Mouse (Mus musculus) hindbrain, embryonic 14.5 days (tissue): ENCODE data around the gene Stoml2. TPM values are rescaled to one million over a fixed set of nuclear protein-coding genes. Genes with fewer than 3 reads are reported as not detected.
"Not testable (repeated sequence)": the region's sequence is repeated elsewhere in the genome, so short reads cannot be mapped to it uniquely, and the experiment has no call there.

Experiments
- ATAC-seq: fragments of 200-750 bp; cut with Nextera tagmentation; 2 replicates; pipeline ENCODE4 v1.8.0; 2017; ENCODE audit warnings: moderate number of reproducible peaks, mild to moderate bottlenecking, moderate TSS enrichment, moderate library complexity; ENCODE audit not compliant: low FRiP score
- DNase-seq: peaks from one replicate; pipeline ENCODE4 v3.0.0-alpha.2; 2015; ENCODE audit warnings: low spot score
- H3K27ac ChIP-seq: fragments of 300-500 bp; sonication (generic); 2 replicates; pipeline ENCODE4 v1.5.1; 2014; ENCODE audit warnings: mild to moderate bottlenecking, moderate library complexity
- H3K27me3 ChIP-seq: fragments of 300-500 bp; sonication (generic); 2 replicates; pipeline ENCODE4 v1.6.1; 2014; ENCODE audit warnings: mild to moderate bottlenecking, low read length, mixed read lengths; ENCODE audit not compliant: control insufficient read depth, insufficient read depth
- H3K36me3 ChIP-seq: fragments of 300-500 bp; sonication (generic); replicated peaks from 2 replicates; pipeline ENCODE4 v1.6.1; 2014; ENCODE audit not compliant: control insufficient read depth, insufficient read depth
- H3K4me1 ChIP-seq: fragments of 300-500 bp; sonication (generic); replicated peaks from 2 replicates; pipeline ENCODE4 v1.6.1; 2014; ENCODE audit warnings: antibody characterized with exemption, low read length, mixed read lengths; ENCODE audit not compliant: control insufficient read depth, insufficient read depth
- H3K4me2 ChIP-seq: fragments of 300-500 bp; sonication (generic); replicated peaks from 2 replicates; pipeline ENCODE4 v1.6.1; 2014; ENCODE audit warnings: mild to moderate bottlenecking, moderate library complexity
- H3K4me3 ChIP-seq: fragments of 300-500 bp; sonication (generic); replicated peaks from 2 replicates; pipeline ENCODE4 v1.5.1; 2014; ENCODE audit warnings: mild to moderate bottlenecking, low read length
- H3K9ac ChIP-seq: fragments of 300-500 bp; sonication (generic); 2 replicates; pipeline ENCODE4 v1.6.1; 2014
- H3K9me3 ChIP-seq: fragments of 300-500 bp; sonication (generic); 2 replicates; pipeline ENCODE4 v1.6.1; 2016; ENCODE audit warnings: low read length; ENCODE audit not compliant: control insufficient read depth
- WGBS: fragments of 180-500 bp; shearing (Covaris S2); extraction: QIAGEN DNeasy Blood & Tissue Kit; methylation state at CpG from one replicate; pipeline ENCODE4 v1.1.7; 2014; 5-methylcytosine and 5-hydroxymethylcytosine counted together
- polyA plus RNA-seq: library from polyadenylated mRNA; unstranded; fragments of >200 nt; fragmentation: Nextera tagmentation; extraction: Ambion mirVana; gene quantifications from 2 replicates; pipeline ENCODE4 v1.2.1, GENCODE M21; 2014

The Stoml2 gene
- polyA plus RNA-seq, 1 experiment from 2014 or later, result 215 TPM

DNA sequence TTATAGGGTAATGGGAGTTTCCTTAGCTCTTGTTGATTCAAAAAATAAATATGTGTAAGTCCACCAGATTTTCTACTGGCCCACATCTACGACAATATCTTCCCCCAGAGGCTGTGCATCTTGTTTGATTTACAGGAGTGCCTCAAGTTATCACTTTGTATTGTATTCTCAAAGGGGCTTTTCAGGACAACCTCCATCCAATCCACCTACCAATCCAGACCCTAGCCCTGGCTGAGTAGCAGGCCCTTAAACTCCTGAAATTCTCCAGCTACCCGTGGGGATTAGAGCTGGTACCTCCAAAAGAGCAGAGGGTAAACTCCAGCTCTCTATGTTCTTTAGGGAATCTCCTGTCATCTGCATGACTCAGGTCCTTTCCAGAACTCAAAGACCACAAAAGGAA lies 33.5 kb downstream of the Stoml2 start:
- Histone ChIP-seq H3K4me1 (peaks cover 23% of the 10 kb centered on the region), H3K4me2 (peak overlapping the region; percentile 79), H3K4me3 (peak overlapping the region; percentile 87), H3K27ac (no peak overlapping the region), H3K9ac (peak overlapping the region; percentile 91; the same call in 1 of the 2 replicates), H3K36me3 (peaks cover 32% of the 10 kb centered on the region), H3K9me3 (no peaks in the 10 kb centered on the region), H3K27me3 (no peaks in the 10 kb centered on the region)
- no peak for DNase-seq
- 59% methylated on average over 2 of the region's 2 CpGs for WGBS
- ATAC-seq, result no peak

DNA sequence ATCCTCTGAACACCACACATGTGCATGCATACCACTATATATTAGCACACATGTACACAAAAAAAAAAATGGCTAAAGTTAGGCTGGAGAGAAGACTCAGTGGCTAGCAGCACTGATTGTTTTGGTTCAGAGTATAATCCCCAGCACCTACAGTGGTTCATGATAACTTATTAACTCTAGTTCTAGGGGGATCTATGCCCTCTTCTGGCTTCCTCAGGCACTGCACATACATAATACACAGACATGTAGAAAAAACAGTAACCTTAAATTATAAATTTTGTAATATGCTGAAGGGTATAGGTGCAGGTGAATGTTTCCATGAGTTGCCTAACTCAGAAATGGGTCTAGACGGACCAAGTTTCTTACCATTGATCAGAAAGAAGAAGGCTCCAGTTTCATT lies 43.2 kb downstream of the Stoml2 start:
- Histone ChIP-seq H3K9ac (no peak overlapping the region), H3K27ac (no peak overlapping the region), H3K4me1 (no peaks in the 10 kb centered on the region), H3K36me3 (peaks cover 99% of the 10 kb centered on the region), H3K4me2 (no peak overlapping the region), H3K4me3 (no peak overlapping the region), H3K9me3 (no peaks in the 10 kb centered on the region), H3K27me3 (no peaks in the 10 kb centered on the region)
- ATAC-seq (no peak), DNase-seq (no peak)
- 87% methylated on average over 1 of the region's 1 CpGs for WGBS

DNA sequence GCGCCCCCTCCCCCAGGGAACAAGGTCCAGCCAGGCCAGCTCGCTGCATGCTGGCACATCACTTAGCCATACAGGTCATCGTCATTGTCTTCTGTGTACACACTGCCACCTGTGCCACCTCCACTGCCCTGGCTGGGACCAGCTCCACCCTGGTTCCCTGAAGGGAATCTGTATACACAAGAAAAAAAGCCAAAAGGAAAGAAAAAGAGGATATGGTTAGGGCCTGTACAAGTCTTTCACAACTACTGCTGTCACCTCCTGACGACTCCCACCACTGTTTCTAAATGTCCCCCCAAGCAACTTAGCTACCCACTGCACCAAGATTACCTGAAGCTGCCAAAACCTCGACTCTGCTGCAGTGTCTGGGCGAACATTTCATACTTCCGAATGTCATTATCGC lies 51.0 kb downstream of the Stoml2 start:
- not testable (repeated sequence) for H3K4me3 ChIP-seq, H3K9me3 ChIP-seq, H3K4me2 ChIP-seq, H3K9ac ChIP-seq, ATAC-seq, H3K27ac ChIP-seq, H3K27me3 ChIP-seq, DNase-seq, H3K4me1 ChIP-seq
- WGBS, result 94% methylated on average over 7 of the region's 8 CpGs
- H3K36me3 ChIP-seq, result peaks cover 74% of the 10 kb centered on the region

GRCm38 (mm10) chr4:42978062-42978461 lies 53.4 kb downstream of the Stoml2 start:
- Histone ChIP-seq H3K27ac (no peak overlapping the region), H3K4me1 (no peaks in the 10 kb centered on the region), H3K9ac (no peak overlapping the region), H3K9me3 (no peaks in the 10 kb centered on the region), H3K36me3 (peaks cover 54% of the 10 kb centered on the region), H3K4me2 (no peak overlapping the region), H3K4me3 (no peak overlapping the region), H3K27me3 (no peaks in the 10 kb centered on the region)
- DNase-seq, result no peak
- no peak for ATAC-seq
- WGBS, result 96% methylated on average over 4 of the region's 4 CpGs

Other genes with a start within 250 kb of the Stoml2 start
- gene Fam205a1, start 177.8 kb downstream of the Stoml2 start, polyA plus RNA-seq, result 0.10 and 0.12 TPM in 2 replicates
- gene Gm12394, start 174.9 kb downstream of the Stoml2 start, polyA plus RNA-seq, result 0.62 and 0.73 TPM in 2 replicates
- gene Fam205c, start 157.5 kb downstream of the Stoml2 start, polyA plus RNA-seq, result 1.5 and 2.4 TPM in 2 replicates
- 43.5 and 47.8 TPM in 2 replicates for gene Phf24, start 115.0 kb downstream of the Stoml2 start, polyA plus RNA-seq
- gene Dnajb5, start 81.9 kb downstream of the Stoml2 start, polyA plus RNA-seq, result 38.5 and 42.0 TPM in 2 replicates
- 0.63 and 0.71 TPM in 2 replicates for gene 1700022I11Rik, start 62.1 kb downstream of the Stoml2 start, polyA plus RNA-seq
- gene Vcp, start 31.2 kb downstream of the Stoml2 start, polyA plus RNA-seq, result 470 and 518 TPM in 2 replicates
- 15.6 and 20.1 TPM in 2 replicates for gene Fancg, start 21.2 kb downstream of the Stoml2 start, polyA plus RNA-seq
- gene Pigo, start 5.9 kb downstream of the Stoml2 start, polyA plus RNA-seq, result 24.2 and 27.1 TPM in 2 replicates
- gene Fam214b, start 14.5 kb upstream of the Stoml2 start, polyA plus RNA-seq, result 22.6 and 22.9 TPM in 2 replicates
- gene Unc13b, start 27.2 kb upstream of the Stoml2 start, polyA plus RNA-seq, result 18.9 and 19.5 TPM in 2 replicates
- 0.27 and 0.60 TPM in 2 replicates for gene Atp8b5, start 235.4 kb upstream of the Stoml2 start, polyA plus RNA-seq